Mouse (Mus musculus): ENCODE measurements at regions not wholly inside any gene's neighbourhood (a gene's known extent, or its start where the extent isn't known, plus 50 kb on each side); places are given as distances from the start of the nearest gene placed in this dataset.

- TF ChIP-seq POLR2A (IDR thresholded peaks at IDR 0.05; ENCODE audit: borderline replicate concordance, extremely low read depth, low read depth, low read length) (no peak), CTCF (IDR thresholded peaks at IDR 0.05; ENCODE audit: insufficient read depth, low read length) (no peak)
Measured at GRCm38 (mm10) chr9:116361092-116361491, 185.9 kb upstream of the Tgfbr2 start.

Data from lung, adult 2 months (tissue).